Mouse (Mus musculus) cerebellum, postnatal 4 days (tissue): ENCODE results near the gene Tmco5b.
A peak's percentile ranks its signal among the peaks of the same experiment; 100 is the strongest.

ENCODE experiments used
- DNase-seq, 2 experiments: peaks; one replicate each; pipeline ENCODE4 v3.0.0; 2022; ENCODE audit warnings: low spot score in 2 of 2, mixed read lengths in 1 of 2

The Tmco5b gene

GRCm38 (mm10) chr2:113285432-113285831, at the start of gene Tmco5b:
Gene Tmco5b (plus strand): TSS chr2:113285732.
- no peak for DNase-seq

- DNase-seq = no peak
These were observed 48.5 kb upstream of the Tmco5b start for GRCm38 (mm10) chr2:113236993-113237392.

GRCm38 (mm10) chr2:113238871-113239270, 46.7 kb upstream of the Tmco5b start:
- no peak for DNase-seq

GRCm38 (mm10) chr2:113302349-113303239, 17.1 kb downstream of the Tmco5b start:
- DNase-seq = peak in 1 of 2 experiments; percentile 67

- no peak for DNase-seq
These were observed 17.7 kb downstream of the Tmco5b start for GRCm38 (mm10) chr2:113303240-113303538.

- peak; percentile 61 to 79 for DNase-seq
These were observed 19.8 kb downstream of the Tmco5b start for GRCm38 (mm10) chr2:113305339-113305738.

GRCm38 (mm10) chr2:113311211-113311610, 25.7 kb downstream of the Tmco5b start:
- no peak for DNase-seq

- peak in 1 of 2 experiments; percentile 47 for DNase-seq
These were observed 37.5 kb downstream of the Tmco5b start for GRCm38 (mm10) chr2:113323016-113323415.

- DNase-seq = no peak
These were observed 48.4 kb downstream of the Tmco5b start for GRCm38 (mm10) chr2:113333799-113334541.

GRCm38 (mm10) chr2:113335561-113336294, 50.2 kb downstream of the Tmco5b start:
- DNase-seq = no peak

- DNase-seq = no peak
These were observed 59.0 kb downstream of the Tmco5b start for GRCm38 (mm10) chr2:113344536-113344935.
